Mouse (Mus musculus): ENCODE data around the gene Gm15155.

GRCm38 (mm10) chrX:155579791-155580190 is 44.8 kb upstream of the Gm15155 start:
- TF ChIP-seq CTCF (IDR thresholded peaks at IDR 0.05; ENCODE audit: insufficient read depth, low read depth, low read length) (no peak), POLR2A (IDR thresholded peaks at IDR 0.05; ENCODE audit: insufficient read depth, low read depth, low read length) (no peak)

Measured in olfactory bulb, adult 2 months (tissue).